Mouse (Mus musculus): ENCODE results near the gene Olfr509. TPM values are rescaled to one million over a fixed set of nuclear protein-coding genes. Genes with fewer than 3 reads are reported as not detected.
"Not testable (repeated sequence)": the region's sequence is repeated elsewhere in the genome, so short reads cannot be mapped to it uniquely, and the experiment has no call there.

Olfr509 gene
- not detected in 2 replicates for polyA plus RNA-seq (2015; fragmentation: Nextera tagmentation; extraction: Ambion mirVana)

- Histone ChIP-seq H3K27ac (no peak within 1 kb of the TSS), H3K27me3 (no peaks in the 10 kb centered on the region), H3K4me1 (no peaks in the 10 kb centered on the region), H3K4me2 (no peak within 1 kb of the TSS), H3K9ac (no peak within 1 kb of the TSS), H3K9me3 (no peaks in the 10 kb centered on the region), H3K4me3 (no peak within 1 kb of the TSS), H3K36me3 (no peaks in the 10 kb centered on the region)
- no peak for ATAC-seq (ENCODE audit: insufficient number of reproducible peaks, low FRiP score, low TSS enrichment, low read depth)
Measured at GRCm38 (mm10) chr7:108651806-108652205, at the start of gene Olfr509. TSS of gene Olfr509 (minus strand) at chr7:108651906.

- H3K36me3 ChIP-seq: no peaks in the 10 kb centered on the region
- WGBS: 82% methylated on average over 4 of the region's 4 CpGs
- H3K27ac ChIP-seq: no peak overlapping the region
- no peaks in the 10 kb centered on the region for H3K4me1 ChIP-seq
- no peak for ATAC-seq (ENCODE audit: insufficient number of reproducible peaks, low FRiP score, low TSS enrichment, low read depth)
- H3K9me3 ChIP-seq: no peaks in the 10 kb centered on the region
- no peak overlapping the region for H3K4me3 ChIP-seq
- no peaks in the 10 kb centered on the region for H3K27me3 ChIP-seq
- H3K4me2 ChIP-seq: no peak overlapping the region
- H3K9ac ChIP-seq: no peak overlapping the region
Measured at GRCm38 (mm10) chr7:108678886-108679285, 27.2 kb upstream of the Olfr509 start.

- Histone ChIP-seq H3K27ac (no peak overlapping the region), H3K4me3 (no peak overlapping the region), H3K36me3 (no peaks in the 10 kb centered on the region), H3K9ac (no peak overlapping the region), H3K4me1 (no peaks in the 10 kb centered on the region), H3K9me3 (no peaks in the 10 kb centered on the region), H3K4me2 (no peak overlapping the region), H3K27me3 (no peaks in the 10 kb centered on the region)
- 53% methylated on average over 1 of the region's 1 CpGs for WGBS
- ATAC-seq (ENCODE audit: insufficient number of reproducible peaks, low FRiP score, low TSS enrichment, low read depth): no peak
Measured at GRCm38 (mm10) chr7:108671058-108671457, 19.4 kb upstream of the Olfr509 start.

- no peaks in the 10 kb centered on the region for H3K9me3 ChIP-seq
- H3K4me1 ChIP-seq: no peaks in the 10 kb centered on the region
- no peak for ATAC-seq (ENCODE audit: insufficient number of reproducible peaks, low FRiP score, low TSS enrichment, low read depth)
- no peak within 1 kb of the TSS for H3K27ac ChIP-seq
- H3K4me3 ChIP-seq: no peak within 1 kb of the TSS
- 90% methylated on average over 1 of the region's 1 CpGs for WGBS
- H3K27me3 ChIP-seq: no peaks in the 10 kb centered on the region
- no peak within 1 kb of the TSS for H3K9ac ChIP-seq
- H3K4me2 ChIP-seq: no peak within 1 kb of the TSS
- no peaks in the 10 kb centered on the region for H3K36me3 ChIP-seq
Measured at GRCm38 (mm10) chr7:108666118-108666517, 14.4 kb upstream of the Olfr509 start, which contains the start of gene Olfr510. TSS of gene Olfr510 (plus strand) at chr7:108666418.

- Histone ChIP-seq H3K27ac (no peak overlapping the region), H3K4me1 (no peaks in the 10 kb centered on the region), H3K27me3 (no peaks in the 10 kb centered on the region), H3K4me2 (no peak overlapping the region), H3K9me3 (no peaks in the 10 kb centered on the region), H3K9ac (no peak overlapping the region), H3K4me3 (no peak overlapping the region), H3K36me3 (no peaks in the 10 kb centered on the region)
- ATAC-seq (ENCODE audit: insufficient number of reproducible peaks, low FRiP score, low TSS enrichment, low read depth): no peak
- 89% methylated on average over 3 of the region's 3 CpGs for WGBS
Measured at GRCm38 (mm10) chr7:108662419-108662818, 10.7 kb upstream of the Olfr509 start.

- ATAC-seq (ENCODE audit: insufficient number of reproducible peaks, low FRiP score, low TSS enrichment, low read depth): no peak
- no peaks in the 10 kb centered on the region for H3K27me3 ChIP-seq
- H3K27ac ChIP-seq: no peak within 1 kb of the TSS
- no peak within 1 kb of the TSS for H3K4me3 ChIP-seq
- no peak within 1 kb of the TSS for H3K9ac ChIP-seq
- H3K4me2 ChIP-seq: no peak within 1 kb of the TSS
- no peaks in the 10 kb centered on the region for H3K36me3 ChIP-seq
- no peaks in the 10 kb centered on the region for H3K9me3 ChIP-seq
- H3K4me1 ChIP-seq: no peaks in the 10 kb centered on the region
- WGBS: 81% methylated on average over 3 of the region's 3 CpGs
Measured at GRCm38 (mm10) chr7:108629694-108630093, 22.0 kb downstream of the Olfr509 start, which contains the start of gene Olfr508. TSS of gene Olfr508 (plus strand) at chr7:108629994.

- no peaks in the 10 kb centered on the region for H3K4me1 ChIP-seq
- no peak within 1 kb of the TSS for H3K4me3 ChIP-seq
- no peak within 1 kb of the TSS for H3K27ac ChIP-seq
- H3K36me3 ChIP-seq: no peaks in the 10 kb centered on the region
- no peak within 1 kb of the TSS for H3K9ac ChIP-seq
- H3K27me3 ChIP-seq: no peaks in the 10 kb centered on the region
- no peak for ATAC-seq (ENCODE audit: insufficient number of reproducible peaks, low FRiP score, low TSS enrichment, low read depth)
- H3K9me3 ChIP-seq: no peaks in the 10 kb centered on the region
- WGBS: 60% methylated on average over 2 of the region's 2 CpGs
- H3K4me2 ChIP-seq: no peak within 1 kb of the TSS
Measured at GRCm38 (mm10) chr7:108621514-108621913, 30.2 kb downstream of the Olfr509 start, which contains the start of gene Olfr507. TSS of gene Olfr507 (plus strand) at chr7:108621814.

- H3K27me3 ChIP-seq; H3K27ac ChIP-seq; H3K4me2 ChIP-seq; H3K4me3 ChIP-seq; H3K36me3 ChIP-seq; H3K9me3 ChIP-seq; H3K4me1 ChIP-seq; H3K9ac ChIP-seq; ATAC-seq (ENCODE audit: insufficient number of reproducible peaks, low FRiP score, low TSS enrichment, low read depth): not testable (repeated sequence)
- WGBS: 69% methylated on average over 3 of the region's 3 CpGs
Measured at GRCm38 (mm10) chr7:108616781-108617180, 34.9 kb downstream of the Olfr509 start.

- H3K4me2 ChIP-seq: no peak overlapping the region
- no peaks in the 10 kb centered on the region for H3K36me3 ChIP-seq
- H3K27ac ChIP-seq: no peak overlapping the region
- H3K9me3 ChIP-seq: no peaks in the 10 kb centered on the region
- 77% methylated on average over 2 of the region's 2 CpGs for WGBS
- no peak overlapping the region for H3K9ac ChIP-seq
- ATAC-seq (ENCODE audit: insufficient number of reproducible peaks, low FRiP score, low TSS enrichment, low read depth): no peak
- no peak overlapping the region for H3K4me3 ChIP-seq
- no peaks in the 10 kb centered on the region for H3K27me3 ChIP-seq
- H3K4me1 ChIP-seq: no peaks in the 10 kb centered on the region
Measured at GRCm38 (mm10) chr7:108614110-108614509, 37.6 kb downstream of the Olfr509 start.

GRCm38 (mm10) chr7:108610487-108610886 is 41.2 kb downstream of the Olfr509 start, which contains the start of gene Olfr506:
TSS of gene Olfr506 (plus strand) at chr7:108610787.
- ATAC-seq (ENCODE audit: insufficient number of reproducible peaks, low FRiP score, low TSS enrichment, low read depth): no peak
- no peak within 1 kb of the TSS for H3K9ac ChIP-seq
- no peak within 1 kb of the TSS for H3K27ac ChIP-seq
- no peak within 1 kb of the TSS for H3K4me2 ChIP-seq
- no peaks in the 10 kb centered on the region for H3K9me3 ChIP-seq
- no peaks in the 10 kb centered on the region for H3K4me1 ChIP-seq
- H3K27me3 ChIP-seq: no peaks in the 10 kb centered on the region
- H3K4me3 ChIP-seq: no peak within 1 kb of the TSS
- no peaks in the 10 kb centered on the region for H3K36me3 ChIP-seq

- ATAC-seq (ENCODE audit: insufficient number of reproducible peaks, low FRiP score, low TSS enrichment, low read depth): not testable (repeated sequence)
- WGBS: 79% methylated on average over 3 of the region's 3 CpGs
Measured at GRCm38 (mm10) chr7:108601916-108602315, 49.8 kb downstream of the Olfr509 start.

More at GRCm38 (mm10) chr7:108601916-108602315, 49.8 kb downstream of the Olfr509 start:
- H3K4me1 ChIP-seq, H3K27ac ChIP-seq, H3K27me3 ChIP-seq, H3K9me3 ChIP-seq, H3K4me3 ChIP-seq, H3K9ac ChIP-seq, H3K4me2 ChIP-seq, H3K36me3 ChIP-seq: not testable (repeated sequence)
